Mouse (Mus musculus): ENCODE measurements around the gene Dhx58.

Dhx58 gene

DNA sequence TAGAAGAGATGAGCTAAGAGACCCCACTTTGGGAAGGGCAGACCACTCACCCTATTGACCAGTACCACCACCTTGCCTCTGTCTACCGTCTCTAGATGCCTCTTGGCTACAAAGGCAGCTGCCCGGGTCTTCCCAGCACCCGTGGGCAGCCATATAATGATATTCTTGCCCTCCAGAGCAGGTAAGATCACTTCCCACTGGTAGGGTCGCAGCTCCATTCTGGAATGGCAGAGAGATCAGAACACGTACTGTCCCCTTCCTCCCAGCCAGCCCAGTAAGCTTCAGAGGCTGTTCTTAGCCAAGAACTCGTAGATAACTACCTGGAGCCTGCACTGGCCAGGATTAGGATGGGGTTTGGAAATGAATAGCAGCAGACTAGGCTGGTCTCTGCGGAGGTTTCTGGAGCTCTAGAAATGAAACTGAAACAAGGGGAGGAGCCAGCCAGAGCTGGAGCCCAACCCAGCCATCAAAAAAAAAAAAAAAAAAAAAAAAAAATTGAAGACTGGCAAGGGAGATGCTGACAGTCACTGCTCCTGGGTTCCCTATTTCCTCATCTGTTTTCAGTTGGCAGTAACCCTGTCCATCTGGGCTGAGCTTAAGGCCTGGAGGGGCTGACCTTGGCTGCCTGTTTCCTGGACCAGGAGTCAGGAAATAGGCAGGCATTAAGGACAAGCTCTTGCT, at the start of gene Dhx58:
Dhx58 (minus strand) TSS at position 421 of the 681 bp plus-strand sequence.
- in situ Hi-C loops (cut with MboI, MseI) = no loop called here

DNA sequence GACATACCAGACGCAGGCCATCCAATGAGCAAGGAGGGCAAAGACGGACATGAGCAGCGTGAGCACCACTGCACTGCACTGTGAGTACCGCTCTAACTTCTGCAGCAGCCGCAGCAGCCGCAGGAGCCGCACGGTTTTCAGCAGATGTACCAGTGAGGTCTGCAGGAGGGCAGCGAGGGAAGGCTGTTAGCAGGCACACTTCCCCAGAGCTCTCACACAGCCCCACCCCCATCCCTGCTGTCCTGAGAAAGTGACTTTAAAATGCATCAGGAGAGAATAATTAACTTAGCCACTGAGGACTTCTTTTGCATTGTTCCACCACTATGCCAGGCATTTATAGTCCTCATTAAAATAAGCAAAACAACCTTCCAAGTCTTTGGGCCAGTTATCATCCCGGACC, 48.2 kb upstream of the Dhx58 start:
- in situ Hi-C loops (cut with MboI, MseI) = no loop called here

DNA sequence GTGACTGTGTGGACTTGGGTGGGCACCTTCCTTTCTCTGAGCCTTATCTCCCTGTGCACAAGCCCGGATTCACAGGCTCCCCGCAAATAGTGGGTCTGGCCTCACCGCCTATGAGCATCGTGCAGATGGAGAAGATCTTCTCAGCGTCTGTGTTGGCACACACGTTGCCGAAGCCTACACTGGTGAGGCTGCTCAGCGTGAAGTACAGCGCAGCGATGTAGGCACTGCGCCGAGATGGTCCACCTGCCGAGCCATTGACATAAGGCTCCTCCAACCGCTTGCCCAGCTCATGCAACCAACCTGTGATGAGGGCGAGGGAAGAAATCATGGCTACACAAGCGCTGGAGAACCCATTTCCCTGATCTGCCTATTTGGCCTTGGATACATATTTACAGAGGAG, 46.1 kb upstream of the Dhx58 start:
- in situ Hi-C loops (cut with MboI, MseI) = no loop called here

DNA sequence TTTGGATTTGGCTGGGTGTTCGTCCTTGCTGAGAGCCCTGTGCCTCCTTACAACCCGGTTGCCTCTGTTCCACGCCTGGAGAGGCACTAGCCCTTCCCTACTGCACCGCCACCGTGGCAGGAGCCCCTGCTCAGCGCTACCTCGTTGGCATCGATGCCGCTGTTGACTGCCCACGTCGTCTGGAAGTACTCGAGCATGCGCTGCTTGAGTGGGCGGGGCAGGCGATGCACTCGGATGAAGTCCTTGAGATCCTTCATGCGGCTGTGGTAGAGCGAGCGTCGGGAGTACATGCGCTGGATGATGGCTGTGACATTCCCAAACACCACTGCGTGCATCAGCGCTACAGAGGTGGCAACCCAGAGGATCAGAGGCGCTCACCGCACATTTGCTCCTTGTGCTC, 45.4 kb upstream of the Dhx58 start:
- in situ Hi-C loops (cut with MboI, MseI) = no loop called here

DNA sequence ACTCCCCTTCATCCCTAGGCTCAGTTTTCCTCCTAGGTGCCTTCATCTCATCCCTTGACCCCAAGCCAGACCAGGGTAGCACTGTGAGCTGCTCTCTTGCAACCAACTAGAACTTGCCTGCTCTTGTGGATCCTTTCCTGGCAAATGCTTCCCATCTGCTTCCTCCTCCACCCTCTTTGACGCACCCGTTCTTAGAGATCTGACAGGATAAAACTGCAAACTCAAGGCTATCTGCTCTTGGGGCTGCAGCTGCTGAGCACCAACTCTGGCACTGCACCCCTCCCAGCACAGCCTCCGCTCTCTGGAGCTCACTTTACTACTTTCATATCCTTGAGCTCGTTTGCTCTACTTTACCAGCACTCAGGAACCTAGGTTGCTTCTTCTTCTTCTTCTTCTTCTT, 44.5 kb upstream of the Dhx58 start:
- in situ Hi-C loops (cut with MboI, MseI) = no loop called here

DNA sequence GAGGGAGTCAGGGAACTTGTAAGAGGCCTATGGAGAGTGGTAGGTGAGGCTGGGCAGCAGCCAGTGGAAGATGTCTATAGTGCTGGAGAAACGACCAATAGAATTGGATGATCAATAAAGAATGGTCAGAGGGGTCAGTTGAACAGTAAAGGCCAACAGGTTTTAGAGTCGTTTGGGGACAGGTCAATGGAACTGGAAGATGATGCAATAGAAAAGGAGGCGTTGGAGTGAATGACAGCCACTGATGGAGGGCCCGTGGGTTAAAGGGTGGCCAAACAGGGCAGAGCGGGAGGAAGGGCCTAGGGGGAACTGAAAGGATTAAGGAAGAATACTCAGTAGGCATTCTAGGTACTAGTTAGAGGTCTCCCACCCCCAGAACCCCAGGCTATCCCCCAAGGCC, 43.0 kb upstream of the Dhx58 start:
- in situ Hi-C loops (cut with MboI, MseI) = no loop called here

DNA sequence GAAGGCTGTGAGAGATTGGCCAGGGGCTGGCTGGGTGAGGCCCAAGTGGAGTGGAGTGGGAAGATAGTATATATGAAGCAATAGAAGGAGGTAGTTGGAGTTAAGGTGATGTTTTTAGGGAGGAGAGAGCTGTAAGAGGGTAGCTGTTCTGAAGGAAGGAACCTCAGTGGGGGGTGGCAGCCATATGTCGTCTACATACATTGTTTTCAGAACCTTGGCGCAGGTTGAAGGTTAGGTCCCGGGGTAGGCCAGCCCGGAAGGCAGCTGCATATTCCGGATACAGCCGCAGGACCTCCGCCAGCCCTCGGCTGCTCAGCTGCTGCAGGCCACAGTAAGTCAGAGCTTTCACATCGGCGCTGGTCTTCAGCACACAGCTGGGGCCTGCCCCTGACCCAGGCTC, 42.5 kb upstream of the Dhx58 start:
- in situ Hi-C loops (cut with MboI, MseI) = no loop called here

DNA sequence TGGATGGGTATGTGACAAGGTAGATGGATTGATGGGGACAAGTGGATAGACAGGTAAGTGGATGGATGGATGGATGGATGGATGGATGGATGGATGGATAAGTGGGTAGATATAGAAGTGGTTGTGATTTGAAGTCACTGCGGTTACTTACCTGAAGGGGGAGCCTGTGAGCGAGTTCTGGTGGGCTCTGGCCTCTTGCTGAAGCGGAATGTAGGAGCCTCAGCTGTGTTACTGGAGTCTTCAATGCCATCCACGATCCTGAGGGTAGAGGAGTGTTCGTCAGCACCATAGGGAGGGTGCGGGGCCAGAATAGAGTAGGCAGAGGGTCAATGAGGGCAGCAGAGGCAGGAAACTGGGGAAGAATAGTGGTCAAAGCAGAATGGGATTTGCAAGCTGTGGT, 41.0 kb upstream of the Dhx58 start:
- in situ Hi-C loops (cut with MboI, MseI) = no loop called here

DNA sequence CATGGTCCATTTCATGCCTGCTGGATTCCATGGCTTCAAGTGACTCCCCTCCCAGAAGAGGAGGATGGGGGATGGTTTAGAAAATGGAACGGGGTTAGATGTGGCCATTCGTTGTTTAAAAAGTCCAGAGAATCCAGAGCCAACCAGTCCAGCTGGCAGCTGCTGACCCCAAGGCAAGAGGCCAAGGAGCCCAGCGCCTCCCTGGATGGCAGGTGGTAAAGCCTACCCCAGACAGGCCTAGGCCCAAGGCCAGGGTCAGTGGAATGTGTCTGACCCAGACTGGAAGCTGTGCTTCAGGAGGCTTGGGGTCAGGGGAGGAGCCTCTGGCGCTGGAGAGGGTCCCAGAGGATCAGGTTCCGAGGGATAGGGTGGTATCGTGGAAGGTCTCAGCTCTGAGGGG, 37.3 kb upstream of the Dhx58 start:
- in situ Hi-C loops (cut with MboI, MseI) = no loop called here

DNA sequence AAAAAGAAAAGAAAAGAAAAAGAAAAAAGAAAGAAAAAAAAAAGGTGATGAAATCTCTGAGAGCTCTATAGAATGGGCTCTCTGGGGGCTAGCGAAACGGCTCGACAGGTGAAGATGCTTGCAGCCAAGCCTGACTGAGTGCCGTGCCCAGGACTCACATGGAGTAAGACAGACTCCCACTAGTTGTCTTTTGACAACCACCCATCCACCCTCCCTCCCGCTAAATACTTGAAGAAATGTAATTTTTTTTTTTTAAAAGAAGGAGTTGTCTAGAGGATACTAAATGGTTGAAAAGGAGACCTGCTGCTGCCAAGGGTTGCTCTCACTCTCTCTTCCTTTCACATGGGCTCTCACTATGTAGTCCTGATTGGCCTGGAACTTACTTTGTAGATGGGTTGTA, 34.7 kb upstream of the Dhx58 start:
- in situ Hi-C loops (cut with MboI, MseI) = no loop called here

DNA sequence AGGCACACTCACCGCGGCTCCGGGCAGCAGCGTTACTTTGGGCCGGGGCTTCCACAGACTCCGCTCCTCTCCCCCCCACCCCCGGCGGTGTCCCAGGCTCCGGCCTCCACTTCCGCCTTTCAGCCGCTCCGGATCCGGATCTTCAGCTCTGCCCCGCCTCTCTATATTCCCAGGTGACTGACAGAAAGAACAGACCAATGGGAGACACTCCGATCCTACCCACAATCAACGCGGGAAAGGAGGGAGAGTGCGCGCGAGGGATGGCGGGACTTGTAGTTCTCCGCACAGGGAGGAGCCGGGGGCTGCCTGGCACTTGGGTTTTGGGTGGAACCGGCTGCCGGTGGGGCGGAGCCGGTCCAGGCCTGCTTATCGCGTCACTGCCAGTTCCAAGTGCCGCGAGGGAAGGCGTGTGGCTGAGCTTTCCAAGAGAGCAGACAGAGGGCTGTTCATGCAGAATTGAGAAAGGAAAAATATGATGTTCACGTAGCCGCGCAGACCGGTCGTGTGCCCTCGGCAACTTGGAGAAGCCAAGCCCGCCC, 34.1 kb upstream of the Dhx58 start, which contains the start of gene Rab5c:
Rab5c (minus strand) TSS at position 150 of the 539 bp plus-strand sequence.
- in situ Hi-C loops (cut with MboI, MseI) = no loop called here

DNA sequence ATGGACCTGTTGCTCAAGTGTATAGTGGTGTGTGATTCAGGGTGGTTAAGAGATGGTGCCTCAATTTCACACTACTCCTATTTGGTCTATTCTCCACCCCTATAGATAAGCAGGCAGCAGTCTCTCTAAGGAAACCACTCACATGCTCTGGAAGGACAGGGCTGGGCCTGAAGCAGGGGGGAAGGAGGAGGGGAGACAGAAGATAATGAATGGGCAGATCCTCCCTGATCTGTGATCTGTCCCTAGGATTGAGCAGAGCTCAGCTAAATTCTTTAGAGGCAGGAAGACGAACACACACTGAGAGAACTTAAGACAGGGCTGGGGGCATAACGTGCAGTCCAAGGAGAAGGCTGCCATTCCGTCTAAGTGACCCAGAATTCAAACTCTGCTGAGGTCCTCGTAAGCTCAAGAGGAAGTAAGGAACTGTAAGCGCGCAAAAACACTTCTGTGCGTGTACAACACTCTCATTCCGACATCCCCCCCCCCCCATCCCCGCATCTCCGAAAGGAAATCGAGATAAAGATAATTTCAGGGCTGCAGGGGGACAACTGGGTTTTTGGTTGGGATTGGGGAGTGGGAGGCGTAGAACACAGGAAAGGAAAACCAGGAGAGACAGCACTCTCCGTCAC, 33.1 kb upstream of the Dhx58 start:
- in situ Hi-C loops (cut with MboI, MseI) = no loop called here

DNA sequence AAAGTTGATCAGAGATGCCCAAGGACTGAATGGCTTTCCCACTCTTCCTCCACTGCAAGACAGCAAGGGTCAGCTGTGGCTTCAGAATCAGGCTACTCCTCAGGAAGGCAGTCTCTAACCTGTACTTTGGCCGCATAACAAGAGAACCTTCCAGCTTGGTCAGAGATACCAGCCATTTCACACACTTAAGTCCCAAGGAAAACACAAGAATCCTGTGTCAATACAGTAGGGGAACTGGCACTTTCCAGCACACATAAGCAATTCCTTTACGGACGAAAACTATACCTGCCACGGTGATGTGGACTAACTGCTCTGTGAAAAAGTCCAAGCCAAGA, 32.6 kb upstream of the Dhx58 start:
- in situ Hi-C loops (cut with MboI, MseI) = no loop called here

DNA sequence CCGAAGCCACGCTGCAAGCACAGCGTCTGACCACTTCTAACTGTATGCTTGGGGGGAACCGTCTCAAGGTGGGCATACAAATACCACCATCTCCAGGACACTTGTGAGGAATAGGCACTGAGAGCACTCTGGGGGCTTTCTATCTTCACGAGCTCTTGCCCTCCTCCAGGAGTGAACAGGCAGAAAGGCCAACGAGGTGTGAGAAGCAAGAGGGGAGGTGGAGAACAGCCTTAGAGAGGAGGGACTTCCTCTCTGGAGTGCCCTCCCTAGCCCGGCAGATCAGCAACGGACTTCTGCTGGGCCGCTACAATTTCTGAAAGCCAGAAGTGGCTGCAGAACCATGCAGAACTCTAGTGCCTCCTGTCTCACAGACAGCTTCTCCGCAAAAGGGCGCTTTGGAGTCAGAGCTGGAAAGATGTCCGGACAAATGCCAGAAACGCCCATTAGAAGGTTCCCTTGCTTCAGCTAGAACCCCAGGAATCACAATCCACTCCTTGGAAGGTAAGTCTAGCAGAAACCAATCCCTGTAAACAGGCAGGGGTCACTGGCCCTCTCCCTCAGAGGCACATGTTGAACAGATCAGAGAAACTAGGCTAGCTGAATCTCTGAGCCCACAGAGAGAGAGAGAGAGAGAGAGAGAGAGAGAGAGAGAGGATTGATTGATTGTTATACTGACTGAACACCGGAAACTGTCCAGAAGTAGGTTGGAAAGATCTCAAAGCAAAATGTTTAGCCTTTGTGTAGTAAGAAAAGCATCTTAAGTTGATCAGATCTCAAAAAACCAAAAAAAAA, 32.1 kb upstream of the Dhx58 start:
- in situ Hi-C loops (cut with MboI, MseI) = no loop called here

DNA sequence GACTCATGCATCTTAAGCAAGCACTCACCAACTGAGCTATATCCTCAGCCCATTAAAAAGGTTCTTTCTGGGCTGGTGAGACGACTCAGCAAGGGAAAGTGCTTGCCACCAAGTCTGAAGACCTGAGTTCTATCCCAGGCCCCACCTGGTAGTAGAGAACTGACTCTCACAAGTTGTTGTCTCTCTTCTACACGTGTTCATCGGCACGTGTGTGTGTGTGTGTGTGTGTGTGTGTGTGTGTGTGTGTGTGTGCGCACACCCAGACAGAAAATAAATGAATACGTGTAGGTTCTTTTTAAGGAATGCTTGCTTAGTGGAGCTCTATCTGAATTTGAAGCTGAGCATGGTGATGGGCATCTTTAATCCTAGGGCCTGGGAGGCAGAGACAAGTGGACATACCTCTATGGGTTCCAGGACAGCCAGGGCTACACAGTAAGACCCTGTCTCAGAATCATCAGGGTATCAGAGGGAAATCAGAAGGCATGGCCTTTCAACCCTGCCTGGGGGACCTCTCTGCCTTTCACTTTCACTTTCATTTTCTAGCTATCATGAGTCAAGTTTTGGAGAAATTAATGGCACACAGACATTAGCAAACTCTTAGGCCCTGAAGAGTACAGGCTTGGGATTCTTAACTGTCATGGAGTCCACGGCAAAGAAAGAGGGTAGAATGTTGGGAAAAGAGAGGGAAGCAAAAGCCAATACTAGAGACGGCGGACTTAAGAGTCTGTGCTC, 31.2 kb upstream of the Dhx58 start:
- in situ Hi-C loops (cut with MboI, MseI) = no loop called here

DNA sequence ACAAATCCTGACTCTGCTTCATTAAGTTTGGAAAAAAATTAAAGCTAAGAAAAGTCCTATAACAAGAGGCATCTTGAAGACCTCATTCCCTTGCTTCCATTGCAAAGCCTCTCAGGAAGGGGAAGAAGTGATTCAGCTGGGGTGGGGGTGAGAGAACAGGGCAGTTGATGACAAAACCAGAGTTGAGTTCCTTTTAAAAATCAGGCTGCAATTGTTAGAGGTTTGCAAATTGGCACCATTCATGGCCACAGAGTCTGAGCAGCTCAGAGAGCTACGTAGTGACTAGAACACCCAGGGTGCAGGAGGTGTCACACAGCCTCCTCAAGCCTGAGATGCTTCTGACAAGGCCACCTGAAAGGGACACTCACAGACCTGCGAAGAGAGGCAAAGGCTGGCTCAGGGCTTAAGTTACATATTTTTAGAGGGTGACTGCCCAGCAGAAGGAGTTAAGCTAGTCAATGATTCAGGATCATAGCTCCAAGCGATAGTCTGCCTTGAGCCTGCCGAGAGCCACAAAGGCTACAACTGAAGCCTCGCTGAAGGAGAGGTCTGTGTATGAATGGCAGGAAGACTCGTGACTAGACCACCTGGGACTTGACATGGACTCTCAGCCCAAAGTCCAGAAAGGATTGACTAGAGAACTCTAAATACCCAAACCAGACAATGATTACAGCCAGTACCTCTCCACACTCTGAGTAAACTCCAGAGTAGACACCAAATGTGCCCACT, 26.6 kb upstream of the Dhx58 start:
- in situ Hi-C loops (cut with MboI, MseI) = no loop called here

DNA sequence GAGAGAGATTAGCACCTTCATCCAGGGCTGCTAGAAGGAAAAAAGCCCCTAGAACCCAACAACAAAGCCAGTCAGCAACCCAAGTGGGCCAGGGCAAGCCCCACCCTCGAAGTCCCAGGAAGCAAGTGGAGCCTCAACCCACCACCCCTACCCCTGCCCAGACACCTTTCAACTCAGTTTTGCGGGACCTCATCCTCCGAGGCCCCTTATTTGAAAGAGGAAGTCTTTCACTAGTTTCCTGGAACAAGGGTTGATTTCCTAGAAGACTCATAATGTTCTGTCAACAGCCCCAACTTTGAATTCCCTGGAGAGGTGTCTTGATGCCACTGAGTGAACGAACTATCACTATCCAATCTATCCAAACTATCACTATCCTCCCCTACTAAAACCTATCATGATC, 25.9 kb upstream of the Dhx58 start:
- in situ Hi-C loops (cut with MboI, MseI) = no loop called here

DNA sequence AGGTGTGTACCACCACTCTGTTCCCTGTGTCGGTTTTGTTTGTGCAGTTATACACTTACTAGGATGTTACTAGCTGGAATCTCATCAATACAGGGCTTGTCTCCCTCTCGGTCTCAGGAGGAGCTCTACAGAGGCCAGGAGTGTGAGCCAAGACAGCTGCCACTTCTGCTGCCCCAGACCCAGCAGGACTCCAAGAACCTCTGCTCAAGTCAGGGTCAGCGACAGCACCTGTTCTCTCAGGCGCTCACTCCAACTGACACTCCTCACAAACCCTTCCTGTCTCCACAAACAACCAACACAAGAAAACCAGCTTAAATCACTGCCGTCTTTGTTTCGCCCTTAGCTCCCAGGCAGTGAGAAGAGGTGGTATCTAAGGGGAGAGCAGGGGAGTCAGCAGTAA, 24.5 kb upstream of the Dhx58 start:
- in situ Hi-C loops (cut with MboI, MseI) = no loop called here

DNA sequence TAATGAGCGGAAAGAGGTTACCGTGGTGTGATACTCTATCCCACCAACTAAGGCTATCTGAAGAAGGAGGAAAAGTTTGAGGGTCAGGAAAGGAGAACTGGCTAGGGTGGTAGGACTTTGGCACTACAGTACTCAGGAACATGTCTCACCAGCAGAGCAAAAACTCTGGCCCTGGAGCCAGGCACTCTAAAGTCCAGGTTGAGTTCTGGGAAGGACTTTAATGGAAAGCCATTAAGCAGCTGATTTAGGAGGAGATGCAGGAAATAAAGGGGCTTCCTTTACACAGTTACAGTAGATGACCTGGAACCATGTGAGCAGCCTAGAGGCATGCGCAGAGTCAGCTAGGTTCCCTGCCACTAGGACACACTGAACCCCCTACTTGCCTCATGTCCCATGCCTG, 23.1 kb upstream of the Dhx58 start:
- in situ Hi-C loops (cut with MboI, MseI) = no loop called here

DNA sequence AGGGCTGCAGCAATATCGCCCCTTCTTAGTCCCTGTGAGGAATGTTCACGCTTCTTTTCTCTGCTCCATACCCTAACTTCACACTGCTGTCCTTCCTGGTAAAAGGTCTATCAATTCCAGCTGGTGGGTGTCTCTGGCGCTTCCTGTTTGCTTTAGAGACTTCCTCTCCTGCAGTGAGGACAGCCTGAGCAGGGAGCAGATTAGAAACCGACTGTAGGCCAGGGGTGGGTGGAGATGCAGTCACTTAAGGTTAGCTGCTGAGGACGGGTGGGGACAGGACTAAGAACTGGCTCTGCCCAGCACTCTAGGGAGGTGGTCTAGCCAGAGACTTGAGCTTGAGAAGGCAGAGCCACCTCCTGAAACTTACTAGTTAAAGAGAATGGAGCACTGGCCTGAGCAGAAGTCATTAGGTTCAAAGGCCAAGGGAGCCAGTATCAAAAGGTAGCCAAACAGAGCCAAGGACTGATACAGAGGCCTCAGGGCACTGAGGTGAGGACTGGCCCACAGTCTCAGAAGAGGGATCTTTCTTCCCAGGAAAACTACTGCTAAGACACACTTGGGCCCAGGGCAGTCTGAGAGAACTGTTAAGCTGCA, 20.9 kb upstream of the Dhx58 start:
- in situ Hi-C loops (cut with MboI, MseI) = no loop called here

DNA sequence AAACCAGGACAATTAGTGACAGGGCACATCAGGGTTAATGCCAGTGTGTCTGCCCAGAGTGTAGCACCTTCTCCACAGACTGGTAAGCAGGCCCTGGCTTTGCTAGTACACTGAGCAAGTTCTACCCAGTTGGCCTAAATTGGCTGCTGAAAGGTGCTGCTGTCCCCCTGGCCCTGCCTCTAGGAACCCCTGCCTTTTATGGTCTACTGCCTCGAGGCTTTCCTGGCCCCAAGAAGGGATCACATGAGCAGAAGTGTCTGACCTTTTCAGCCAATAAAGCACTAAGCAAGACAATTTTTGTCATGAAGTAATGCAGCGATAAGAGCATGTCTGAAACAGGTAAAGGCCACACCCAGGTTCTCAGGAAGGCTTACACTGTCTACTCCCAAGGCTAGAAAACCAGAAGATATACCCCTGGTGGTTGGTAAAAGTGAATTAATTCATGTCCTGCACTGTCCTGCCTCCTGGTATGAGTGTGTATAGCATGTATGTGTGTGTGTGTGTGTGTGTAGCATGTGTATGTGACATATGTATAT, 18.5 kb upstream of the Dhx58 start:
- in situ Hi-C loops (cut with MboI, MseI) = no loop called here

Data from T-helper 2 cell (primary cell).